Mouse (Mus musculus): ENCODE results near the gene Mknk2. TPM values are rescaled to one million over a fixed set of nuclear protein-coding genes. Genes with fewer than 3 reads are reported as not detected.

The Mknk2 gene
- polyA plus RNA-seq, 1 experiment from 2014 or later, result 74.9 TPM

DNA sequence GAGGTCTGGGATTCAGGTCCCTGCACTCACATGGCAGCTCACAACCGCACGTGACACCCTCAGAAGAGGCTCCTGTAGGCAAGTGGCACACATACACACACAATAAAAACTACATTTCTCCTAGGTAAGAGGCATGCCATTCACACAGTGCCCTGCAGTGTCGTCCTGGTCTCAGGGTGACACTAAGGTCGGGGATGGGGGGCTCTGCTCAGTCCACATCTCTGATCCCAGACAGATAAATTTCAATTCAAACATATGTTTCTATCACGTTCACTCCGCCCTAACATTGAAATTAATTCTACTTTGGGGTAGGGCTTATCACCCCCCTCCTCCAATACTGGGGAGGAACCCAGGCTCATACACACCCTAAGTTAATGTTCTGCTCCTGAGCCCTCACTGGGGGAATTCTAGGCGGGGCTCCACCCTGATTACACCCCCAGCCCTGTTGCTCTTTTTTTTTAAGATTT lies 22.2 kb upstream of the Mknk2 start:
- Histone ChIP-seq H3K27ac (replicated peaks) (peak overlapping the region; percentile 98), H3K4me1 (replicated peaks) (peaks cover 99% of the 10 kb centered on the region), H3K27me3 (no peaks in the 10 kb centered on the region), H3K4me3 (replicated peaks) (peak overlapping the region; percentile 74), H3K9ac (peak overlapping the region; percentile 6), H3K4me2 (peak overlapping the region; percentile 95), H3K36me3 (replicated peaks) (0 out of 2 replicates have a peak, but pooled peaks cover 10% of the 10 kb centered on the region), H3K9me3 (replicated peaks) (no peaks in the 10 kb centered on the region)
- ATAC-seq (ENCODE audit: insufficient read depth), result no peak
- WGBS (ENCODE audit: insufficient replicate concordance), result 41% methylated on average over 7 of the region's 7 CpGs

DNA sequence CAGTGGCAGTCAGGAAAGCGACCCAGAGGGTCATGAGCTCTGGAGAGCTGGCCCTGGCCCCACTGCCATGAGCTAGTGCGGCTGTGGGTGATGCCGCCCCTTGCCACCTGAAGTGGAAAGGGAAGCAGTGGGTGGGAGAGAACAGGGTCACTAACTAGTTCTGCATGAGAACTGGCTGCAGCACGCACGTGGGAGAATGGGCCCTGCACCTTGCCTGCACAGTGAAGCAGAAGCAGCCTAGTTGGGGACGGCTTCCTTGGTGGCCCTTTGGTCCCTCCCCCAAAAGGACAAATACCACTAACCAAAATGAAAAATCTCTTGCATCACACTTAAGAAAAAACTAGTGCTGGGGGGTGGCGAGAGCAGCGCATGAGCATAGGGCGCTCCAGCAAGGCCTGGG lies 20.7 kb upstream of the Mknk2 start:
- Histone ChIP-seq H3K27me3 (no peaks in the 10 kb centered on the region), H3K9me3 (replicated peaks) (no peaks in the 10 kb centered on the region), H3K27ac (replicated peaks) (peak overlapping the region; percentile 91), H3K4me2 (peak overlapping the region; percentile 95), H3K36me3 (replicated peaks) (peaks cover 19% of the 10 kb centered on the region), H3K4me1 (replicated peaks) (peaks cover 100% of the 10 kb centered on the region), H3K4me3 (replicated peaks) (peak overlapping the region; percentile 36), H3K9ac (peak overlapping the region; percentile 52; the same call in 1 of the 2 replicates)
- ATAC-seq (ENCODE audit: insufficient read depth), result no peak
- WGBS (ENCODE audit: insufficient replicate concordance), result 54% methylated on average over 9 of the region's 9 CpGs

DNA sequence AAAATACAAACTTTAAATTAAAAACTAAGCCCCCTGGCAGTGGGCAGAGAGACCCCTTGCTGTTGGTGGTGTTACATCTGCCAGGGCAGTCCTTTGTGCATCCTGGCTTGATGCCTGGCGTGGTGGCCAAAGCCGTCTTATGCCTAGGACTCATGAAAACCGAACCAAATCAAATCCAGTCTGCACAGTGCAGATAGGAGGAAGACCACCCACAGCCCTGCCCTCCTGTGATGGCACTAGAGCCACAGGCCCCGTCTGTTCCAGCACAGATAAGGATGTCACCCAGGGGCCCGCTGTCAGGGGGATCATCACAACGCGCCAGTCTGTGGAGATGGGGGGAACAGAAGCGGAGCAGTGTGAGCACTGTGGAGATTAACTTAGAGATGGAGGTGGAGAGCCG lies 19.9 kb upstream of the Mknk2 start:
- peak; percentile 59 for ATAC-seq (ENCODE audit: insufficient read depth)
- Histone ChIP-seq H3K36me3 (replicated peaks) (peaks cover 19% of the 10 kb centered on the region), H3K27me3 (no peaks in the 10 kb centered on the region), H3K4me2 (peak overlapping the region; percentile 95), H3K27ac (replicated peaks) (peak overlapping the region; percentile 91), H3K4me3 (replicated peaks) (peak overlapping the region; percentile 36), H3K9ac (peak overlapping the region; percentile 52), H3K4me1 (replicated peaks) (peaks cover 100% of the 10 kb centered on the region), H3K9me3 (replicated peaks) (no peaks in the 10 kb centered on the region)
- 24% methylated on average over 9 of the region's 9 CpGs for WGBS (ENCODE audit: insufficient replicate concordance)

DNA sequence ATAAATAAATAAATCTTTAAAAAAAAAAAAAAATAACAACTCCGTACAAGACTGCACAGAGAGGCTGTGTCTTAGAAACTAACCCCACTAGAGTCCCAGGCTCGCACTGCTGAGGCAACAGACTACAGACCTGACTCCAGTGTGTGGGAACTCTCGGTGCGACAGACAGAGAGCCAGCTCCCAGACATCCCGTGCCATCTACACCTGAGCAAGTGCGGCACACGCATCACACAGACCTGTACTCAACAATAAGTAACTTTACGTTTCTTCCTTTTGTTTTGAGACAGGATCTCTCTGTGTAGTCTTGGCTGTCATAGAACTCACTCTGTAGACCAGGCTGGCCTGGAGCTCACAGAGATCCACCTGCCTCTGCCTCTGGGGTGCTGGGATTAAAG lies 19.5 kb upstream of the Mknk2 start:
- Histone ChIP-seq H3K9me3 (replicated peaks) (no peaks in the 10 kb centered on the region), H3K27ac (replicated peaks) (peak overlapping the region; percentile 91), H3K36me3 (replicated peaks) (peaks cover 19% of the 10 kb centered on the region), H3K9ac (0 out of 2 replicates have a peak overlapping the region, but pooled peaks have one; percentile 19), H3K4me1 (replicated peaks) (peaks cover 100% of the 10 kb centered on the region), H3K27me3 (no peaks in the 10 kb centered on the region), H3K4me3 (replicated peaks) (peak overlapping the region; percentile 36), H3K4me2 (peak overlapping the region; percentile 95)
- ATAC-seq (ENCODE audit: insufficient read depth), result no peak
- WGBS (ENCODE audit: insufficient replicate concordance), result 66% methylated on average over 8 of the region's 8 CpGs

DNA sequence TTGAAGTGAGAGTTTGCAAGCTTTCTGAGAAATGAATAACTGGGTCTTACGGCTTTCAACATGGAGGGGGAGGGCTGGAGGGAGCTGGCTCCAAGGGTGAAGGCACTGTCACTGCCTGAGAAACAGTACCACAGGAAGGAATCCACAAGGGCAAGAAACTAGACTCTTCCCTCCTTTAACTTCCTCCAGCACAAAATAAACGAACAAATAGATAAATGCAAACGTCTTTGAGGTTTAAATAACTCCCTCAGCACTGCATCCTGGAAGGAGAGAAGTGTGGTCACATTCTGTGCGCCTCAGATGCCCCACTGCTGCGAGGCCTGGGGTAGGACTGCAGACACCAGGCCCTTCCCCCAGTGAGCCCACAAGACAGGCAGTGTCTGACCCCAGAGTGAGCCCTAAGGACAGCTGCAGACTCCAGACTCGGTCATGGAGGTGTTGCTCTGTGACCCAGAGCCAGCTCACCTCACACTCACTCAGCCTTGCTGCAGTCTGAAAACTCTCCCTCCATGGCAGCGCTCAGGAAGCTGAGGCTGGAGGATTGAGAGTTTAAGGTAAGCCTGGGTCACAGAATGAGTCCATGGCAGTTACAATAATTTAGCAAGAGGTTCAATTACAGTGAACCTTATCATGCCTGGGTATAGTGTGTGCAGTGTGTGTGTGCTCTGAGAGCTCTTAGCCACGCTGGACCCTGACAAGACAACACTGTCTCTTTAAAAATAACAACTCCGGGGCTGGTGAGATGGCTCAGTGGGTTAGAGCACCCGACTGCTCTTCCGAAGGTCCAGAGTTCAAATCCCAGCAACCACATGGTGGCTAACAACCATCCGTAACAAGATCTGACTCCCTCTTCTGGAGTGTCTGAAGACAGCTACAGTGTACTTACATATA lies 18.8 kb upstream of the Mknk2 start:
- Histone ChIP-seq H3K27ac (replicated peaks) (peak overlapping the region; percentile 76), H3K36me3 (replicated peaks) (peaks cover 23% of the 10 kb centered on the region), H3K4me3 (replicated peaks) (no peak overlapping the region), H3K4me2 (peak overlapping the region; percentile 95), H3K27me3 (no peaks in the 10 kb centered on the region), H3K4me1 (replicated peaks) (peaks cover 100% of the 10 kb centered on the region), H3K9ac (0 out of 2 replicates have a peak overlapping the region, but pooled peaks have one; percentile 35), H3K9me3 (replicated peaks) (no peaks in the 10 kb centered on the region)
- no peak for ATAC-seq (ENCODE audit: insufficient read depth)
- 28% methylated on average over 12 of the region's 12 CpGs for WGBS (ENCODE audit: insufficient replicate concordance)

DNA sequence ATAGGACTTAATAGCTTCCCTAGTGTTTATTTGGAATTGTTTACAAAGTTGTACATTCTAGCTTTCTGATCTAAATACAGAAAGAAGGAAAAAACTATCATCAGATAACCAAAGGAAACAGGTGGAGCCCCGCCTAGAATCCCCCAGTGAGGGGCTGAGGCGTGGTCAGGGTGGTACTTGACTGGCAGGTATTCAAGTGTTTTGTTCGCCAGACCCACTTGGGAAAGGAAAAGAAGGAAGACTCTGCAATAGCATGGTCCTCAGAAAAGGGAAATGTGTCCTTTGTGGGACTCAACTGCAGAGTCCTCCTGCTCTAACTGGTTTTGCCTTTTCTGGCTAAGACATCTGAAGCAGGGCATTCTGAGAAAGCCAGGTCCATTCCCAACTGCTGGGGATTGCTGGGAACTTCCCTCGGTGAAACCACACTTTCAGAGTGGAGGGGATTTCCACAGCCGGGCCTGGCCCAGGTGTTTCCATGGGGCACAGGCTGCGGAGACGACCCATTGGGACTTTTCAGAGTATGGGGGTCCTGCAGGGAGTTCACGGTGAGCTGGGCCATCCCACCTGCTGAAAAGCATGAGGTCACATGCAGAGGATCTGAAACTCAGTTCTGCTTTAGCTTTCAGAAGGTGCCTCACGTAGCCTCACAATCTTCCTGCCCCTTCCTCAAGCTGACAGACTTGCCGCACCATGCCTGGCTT lies 18.0 kb upstream of the Mknk2 start:
- H3K27me3 ChIP-seq, result no peaks in the 10 kb centered on the region
- H3K9me3 ChIP-seq (replicated peaks), result no peaks in the 10 kb centered on the region
- H3K4me1 ChIP-seq (replicated peaks), result peaks cover 100% of the 10 kb centered on the region
- H3K4me3 ChIP-seq (replicated peaks), result no peak overlapping the region
- WGBS (ENCODE audit: insufficient replicate concordance), result 34% methylated on average over 10 of the region's 10 CpGs
- peak overlapping the region; percentile 43 for H3K4me2 ChIP-seq
- H3K27ac ChIP-seq (replicated peaks), result peak overlapping the region; percentile 76
- ATAC-seq (ENCODE audit: insufficient read depth), result no peak
- 0 out of 2 replicates have a peak overlapping the region, but pooled peaks have one; percentile 16 for H3K9ac ChIP-seq
- H3K36me3 ChIP-seq (replicated peaks), result peaks cover 30% of the 10 kb centered on the region

DNA sequence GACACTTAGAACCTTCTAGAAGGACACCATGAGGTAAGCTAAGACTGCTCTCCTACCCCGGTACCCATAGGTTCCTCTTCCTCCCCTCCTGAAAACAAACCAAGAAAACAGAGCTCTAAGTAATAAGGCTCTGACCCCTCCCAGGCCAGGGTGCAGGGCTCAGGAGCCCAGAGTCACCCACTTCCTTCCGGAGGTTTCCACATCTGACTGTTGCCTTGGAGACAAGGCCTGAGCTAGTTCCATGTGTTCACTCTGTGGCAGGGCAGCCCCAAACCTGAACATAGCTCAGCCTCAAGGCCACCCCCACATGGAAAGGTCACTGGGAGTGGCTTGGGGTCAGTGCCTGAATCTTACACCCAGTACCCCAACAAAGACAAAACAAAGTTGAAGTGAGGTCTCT lies 17.3 kb upstream of the Mknk2 start:
- Histone ChIP-seq H3K9me3 (replicated peaks) (no peaks in the 10 kb centered on the region), H3K4me2 (peak overlapping the region; percentile 43; the same call in 1 of the 2 replicates), H3K27me3 (no peaks in the 10 kb centered on the region), H3K9ac (0 out of 2 replicates have a peak overlapping the region, but pooled peaks have one; percentile 16), H3K27ac (replicated peaks) (peak overlapping the region; percentile 76), H3K4me1 (replicated peaks) (peaks cover 96% of the 10 kb centered on the region), H3K4me3 (replicated peaks) (no peak overlapping the region), H3K36me3 (replicated peaks) (peaks cover 38% of the 10 kb centered on the region)
- ATAC-seq (ENCODE audit: insufficient read depth), result peak; percentile 10; the same call in 1 of the 2 replicates
- 11% methylated on average over 2 of the region's 2 CpGs for WGBS (ENCODE audit: insufficient replicate concordance)

DNA sequence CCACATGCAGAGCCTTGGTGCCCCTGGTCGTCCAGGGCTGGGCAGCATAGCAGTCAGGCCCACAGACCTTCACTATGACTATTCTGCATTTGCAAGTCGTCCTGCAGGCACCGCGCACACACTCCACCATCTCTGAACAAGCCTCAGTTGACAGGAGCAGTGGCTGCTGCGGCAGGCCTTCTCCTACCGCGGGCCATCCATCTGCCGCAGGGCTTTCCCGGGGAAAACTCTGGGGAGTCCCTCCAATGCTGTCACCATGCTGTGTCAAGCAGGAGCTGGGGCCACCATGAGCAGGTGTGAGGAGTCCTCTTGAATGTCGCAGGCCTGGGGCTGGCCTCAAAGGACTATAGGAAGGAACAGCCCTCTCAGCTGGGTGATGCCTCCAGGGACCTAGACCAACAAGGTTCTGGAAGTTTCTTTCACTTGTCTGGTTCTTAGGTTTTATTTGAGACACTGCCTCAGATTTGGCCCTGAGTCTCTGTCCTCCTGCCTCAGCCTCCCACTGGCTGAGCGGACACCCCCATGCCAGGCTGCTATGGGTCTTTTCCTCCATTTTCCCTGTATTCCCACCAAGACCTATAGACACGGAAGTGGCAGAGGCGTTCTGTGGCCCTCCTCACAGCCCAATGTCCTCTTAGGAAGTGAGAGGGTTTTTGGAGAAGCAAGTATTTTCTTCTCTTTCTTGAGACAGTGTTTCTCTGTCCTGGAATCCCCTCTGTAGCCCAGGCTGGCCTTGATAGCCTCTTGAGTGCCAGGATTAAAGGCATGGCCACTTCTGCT lies 16.4 kb upstream of the Mknk2 start:
- Histone ChIP-seq H3K27ac (replicated peaks) (peak overlapping the region; percentile 76), H3K4me3 (replicated peaks) (no peak overlapping the region), H3K9me3 (replicated peaks) (no peaks in the 10 kb centered on the region), H3K36me3 (replicated peaks) (peaks cover 44% of the 10 kb centered on the region), H3K4me2 (peak overlapping the region; percentile 43; the same call in 1 of the 2 replicates), H3K27me3 (no peaks in the 10 kb centered on the region), H3K4me1 (replicated peaks) (peaks cover 90% of the 10 kb centered on the region), H3K9ac (peak overlapping the region; percentile 16; the same call in 1 of the 2 replicates)
- no peak for ATAC-seq (ENCODE audit: insufficient read depth)
- 83% methylated on average over 13 of the region's 13 CpGs for WGBS (ENCODE audit: insufficient replicate concordance)

DNA sequence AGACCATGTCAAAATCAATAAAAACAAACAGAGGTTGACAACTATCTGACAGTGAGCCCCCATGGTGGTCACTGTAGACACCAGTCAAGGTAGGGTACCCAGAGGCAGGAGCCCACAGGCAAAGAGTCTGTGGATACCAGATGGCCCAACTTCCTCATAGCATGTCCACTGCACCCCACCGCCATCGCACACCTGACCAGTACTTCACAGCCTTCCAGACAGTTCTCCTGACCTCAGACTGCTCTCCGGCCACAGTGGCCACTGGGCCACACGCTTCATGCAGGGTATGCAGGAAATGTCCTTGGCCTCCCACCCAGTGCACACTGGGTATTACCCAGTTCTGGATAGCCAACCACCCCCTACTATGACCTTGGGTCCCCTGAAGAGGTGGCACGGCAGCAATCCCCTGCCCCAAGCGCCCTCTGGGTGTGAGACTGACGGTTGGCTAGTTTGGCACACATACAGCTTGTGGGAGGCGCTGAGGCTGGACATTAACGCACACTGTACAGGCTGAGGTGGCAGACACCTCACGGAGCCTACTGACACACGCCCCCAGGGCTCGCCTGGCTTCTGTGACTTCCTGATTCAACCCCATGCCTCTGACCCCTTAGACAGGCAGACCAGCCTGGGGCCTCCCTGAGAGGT lies 15.6 kb upstream of the Mknk2 start:
- Histone ChIP-seq H3K4me1 (replicated peaks) (peaks cover 84% of the 10 kb centered on the region), H3K27me3 (no peaks in the 10 kb centered on the region), H3K4me2 (no peak overlapping the region), H3K36me3 (replicated peaks) (peaks cover 46% of the 10 kb centered on the region), H3K9me3 (replicated peaks) (no peaks in the 10 kb centered on the region), H3K9ac (0 out of 2 replicates have a peak overlapping the region, but pooled peaks have one; percentile 1), H3K4me3 (replicated peaks) (no peak overlapping the region), H3K27ac (replicated peaks) (peak overlapping the region; percentile 76)
- 74% methylated on average over 12 of the region's 12 CpGs for WGBS (ENCODE audit: insufficient replicate concordance)
- ATAC-seq (ENCODE audit: insufficient read depth), result no peak
